Mouse (Mus musculus) kidney, postnatal 4 days (tissue): ENCODE measurements around the gene Mrm1.
A peak's percentile ranks its signal among the peaks of the same experiment; 100 is the strongest.

ENCODE experiments used
- DNase-seq, 2 experiments: peaks; one replicate each; pipeline ENCODE4 v3.0.0; 2021; ENCODE audit warnings: mixed read lengths in 2 of 2

Gene Mrm1

GRCm38 (mm10) chr11:84804373-84804772 lies 14.9 kb downstream of the Mrm1 start:
- DNase-seq, result no peak

- DNase-seq, result peak; percentile 87 to 89
These were observed 21.5 kb downstream of the Mrm1 start for GRCm38 (mm10) chr11:84797627-84798353.

- DNase-seq, result no peak
These were observed 22.3 kb downstream of the Mrm1 start for GRCm38 (mm10) chr11:84797026-84797425.

- peak; percentile 85 to 88 for DNase-seq
These were observed 24.7 kb downstream of the Mrm1 start for GRCm38 (mm10) chr11:84794496-84795113.

- no peak for DNase-seq
These were observed 25.8 kb downstream of the Mrm1 start for GRCm38 (mm10) chr11:84793545-84793944.

- no peak for DNase-seq
These were observed 28.9 kb downstream of the Mrm1 start for GRCm38 (mm10) chr11:84790383-84790782.

GRCm38 (mm10) chr11:84780143-84780870 lies 39.0 kb downstream of the Mrm1 start:
- no peak for DNase-seq

- DNase-seq, result peak in 1 of 2 experiments; percentile 38
These were observed 43.8 kb downstream of the Mrm1 start for GRCm38 (mm10) chr11:84775560-84775959.

- DNase-seq, result no peak
These were observed 44.3 kb downstream of the Mrm1 start for GRCm38 (mm10) chr11:84774870-84775514.

- DNase-seq, result no peak
These were observed 51.4 kb downstream of the Mrm1 start for GRCm38 (mm10) chr11:84767898-84768297.

- no peak for DNase-seq
These were observed 54.2 kb downstream of the Mrm1 start for GRCm38 (mm10) chr11:84765125-84765524.

- peak; percentile 74 to 83 for DNase-seq
These were observed 54.8 kb downstream of the Mrm1 start for GRCm38 (mm10) chr11:84764527-84764961.

GRCm38 (mm10) chr11:84764116-84764515 lies 55.2 kb downstream of the Mrm1 start:
- peak in 1 of 2 experiments; percentile 17 for DNase-seq
